Mouse (Mus musculus): Measurements from ENCODE around the gene Cercam. TPM values are rescaled to one million over a fixed set of nuclear protein-coding genes. Genes with fewer than 3 reads are reported as not detected.
"Not testable (repeated sequence)": the region's sequence is repeated elsewhere in the genome, so short reads cannot be mapped to it uniquely, and the experiment has no call there.

Cercam gene
- polyA plus RNA-seq, 1 experiment, result 10.8 TPM

DNA sequence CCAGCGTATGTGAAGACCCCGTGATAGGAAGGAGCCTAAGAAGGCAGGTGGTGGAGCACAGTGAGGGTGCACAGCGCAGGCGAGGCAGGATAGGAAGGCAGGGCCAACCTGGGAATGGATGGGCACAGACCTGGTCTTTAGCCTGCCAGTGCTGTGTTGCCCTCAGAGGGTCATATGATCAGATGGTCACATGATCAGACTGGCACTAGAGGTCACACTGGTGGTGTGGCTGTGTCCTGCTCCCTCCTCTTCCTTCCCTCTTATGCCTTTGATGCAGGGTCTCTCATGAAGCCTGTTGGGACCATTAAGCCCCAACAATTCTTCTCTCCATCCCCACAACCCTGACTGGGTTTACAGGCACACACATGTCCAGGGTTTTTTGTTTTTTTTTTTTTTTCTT, 4.8 kb downstream of the Cercam start:
- H3ac ChIP-seq (ENCODE audit: control insufficient read depth, insufficient read length), result no peak overlapping the region
- H3K4me2 ChIP-seq (ENCODE audit: low read depth), result no peak overlapping the region
- TF ChIP-seq MYOG (IDR thresholded peaks at IDR 0.05; ENCODE audit: control insufficient read depth in 1 of 3, insufficient read depth in 1 of 3, insufficient read length in 2 of 3, low read depth in 2 of 3), result no peak
- TF ChIP-seq TCF3 (IDR thresholded peaks at IDR 0.05; ENCODE audit: insufficient read length, low read depth), result no peak
- no peak for TF ChIP-seq POLR2AphosphoS2 (IDR thresholded peaks at IDR 0.05; ENCODE audit: insufficient read length, low read depth)
- TF ChIP-seq USF1 (IDR thresholded peaks at IDR 0.05; ENCODE audit: low read depth), result peak; percentile 42
- no peak for TF ChIP-seq TCF12 (IDR thresholded peaks at IDR 0.05; ENCODE audit: insufficient read depth, poor library complexity, severe bottlenecking)
- no peaks in the 10 kb centered on the region for H3K79me2 ChIP-seq (ENCODE audit: control insufficient read depth, insufficient read depth)
- H3K27me3 ChIP-seq (ENCODE audit: control insufficient read depth, insufficient read depth, insufficient read length), result no peaks in the 10 kb centered on the region
- no peak overlapping the region for H3K4me3 ChIP-seq
- no peaks in the 10 kb centered on the region for H3K36me3 ChIP-seq (ENCODE audit: control insufficient read depth, insufficient read depth)

DNA sequence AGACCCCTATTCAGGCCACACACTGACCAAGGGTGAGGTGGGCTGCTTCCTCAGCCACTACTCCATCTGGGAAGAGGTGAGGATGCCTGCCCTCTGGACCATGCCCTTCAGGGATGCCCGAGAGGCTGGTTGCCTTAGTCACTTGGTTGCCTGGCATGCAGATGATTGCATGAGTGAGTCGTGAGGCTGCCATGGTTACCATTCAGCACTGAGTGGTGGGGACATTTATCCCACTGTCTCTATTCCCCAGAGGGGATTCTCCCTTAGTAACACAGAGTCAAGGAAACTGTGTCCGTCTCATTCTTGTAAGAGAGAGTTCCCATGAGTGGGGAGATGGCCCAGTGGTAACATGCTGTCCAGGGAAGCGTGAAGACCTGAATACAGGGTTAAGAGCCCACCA, 9.1 kb downstream of the Cercam start:
- Histone ChIP-seq H3K4me2 (ENCODE audit: low read depth) (no peak overlapping the region), H3K27me3 (ENCODE audit: control insufficient read depth, insufficient read depth, insufficient read length) (no peaks in the 10 kb centered on the region), H3ac (ENCODE audit: control insufficient read depth, insufficient read length) (no peak overlapping the region), H3K4me3 (no peak overlapping the region), H3K36me3 (ENCODE audit: control insufficient read depth, insufficient read depth) (no peaks in the 10 kb centered on the region), H3K79me2 (ENCODE audit: control insufficient read depth, insufficient read depth) (no peaks in the 10 kb centered on the region)
- TF ChIP-seq TCF3 (IDR thresholded peaks at IDR 0.05; ENCODE audit: insufficient read length, low read depth) (no peak), POLR2A (IDR thresholded peaks at IDR 0.05; ENCODE audit: insufficient read length, low read depth) (no peak), MAX (IDR thresholded peaks at IDR 0.05; ENCODE audit: low read depth) (no peak), POLR2AphosphoS2 (IDR thresholded peaks at IDR 0.05; ENCODE audit: insufficient read length, low read depth) (no peak), MYOD1 (IDR thresholded peaks at IDR 0.05; ENCODE audit: control insufficient read depth in 1 of 3, insufficient read length in 2 of 3, low read depth in 2 of 3) (no peak), CEBPB (IDR thresholded peaks at IDR 0.05; ENCODE audit: insufficient read depth, poor library complexity, severe bottlenecking) (no peak)

DNA sequence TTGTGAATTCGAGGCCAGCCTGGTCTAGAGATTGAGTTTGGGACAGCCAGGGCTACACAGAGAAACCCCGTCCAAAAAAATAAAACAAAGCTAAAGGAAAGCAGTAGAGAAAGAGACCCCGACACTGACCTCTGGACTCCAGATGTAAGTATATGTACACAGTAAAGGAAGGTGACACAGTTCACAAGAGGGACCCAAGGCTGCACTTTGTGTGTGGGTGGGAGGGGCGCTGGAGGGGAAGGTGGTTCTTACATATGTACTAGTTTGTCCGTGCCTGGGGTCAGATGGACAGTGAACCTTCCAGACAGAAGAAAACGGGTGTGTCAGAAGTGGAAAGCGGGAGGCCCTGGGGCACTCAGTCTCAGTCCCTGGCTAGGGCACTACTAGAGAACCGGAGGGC, 10.2 kb downstream of the Cercam start:
- Histone ChIP-seq H3K4me3 (no peak overlapping the region), H3K79me2 (ENCODE audit: control insufficient read depth, insufficient read depth) (no peaks in the 10 kb centered on the region), H3K4me2 (ENCODE audit: low read depth) (no peak overlapping the region), H3K27me3 (ENCODE audit: control insufficient read depth, insufficient read depth, insufficient read length) (no peaks in the 10 kb centered on the region), H3ac (ENCODE audit: control insufficient read depth, insufficient read length) (no peak overlapping the region), H3K36me3 (ENCODE audit: control insufficient read depth, insufficient read depth) (no peaks in the 10 kb centered on the region)
- no peak for TF ChIP-seq CEBPB (IDR thresholded peaks at IDR 0.05; ENCODE audit: insufficient read depth, poor library complexity, severe bottlenecking)
- no peak for TF ChIP-seq POLR2AphosphoS2 (IDR thresholded peaks at IDR 0.05; ENCODE audit: insufficient read length, low read depth)
- no peak for TF ChIP-seq MAX (IDR thresholded peaks at IDR 0.05; ENCODE audit: low read depth)
- no peak for TF ChIP-seq MYOG (IDR thresholded peaks at IDR 0.05; ENCODE audit: control insufficient read depth in 1 of 3, insufficient read depth in 1 of 3, insufficient read length in 2 of 3, low read depth in 2 of 3)

DNA sequence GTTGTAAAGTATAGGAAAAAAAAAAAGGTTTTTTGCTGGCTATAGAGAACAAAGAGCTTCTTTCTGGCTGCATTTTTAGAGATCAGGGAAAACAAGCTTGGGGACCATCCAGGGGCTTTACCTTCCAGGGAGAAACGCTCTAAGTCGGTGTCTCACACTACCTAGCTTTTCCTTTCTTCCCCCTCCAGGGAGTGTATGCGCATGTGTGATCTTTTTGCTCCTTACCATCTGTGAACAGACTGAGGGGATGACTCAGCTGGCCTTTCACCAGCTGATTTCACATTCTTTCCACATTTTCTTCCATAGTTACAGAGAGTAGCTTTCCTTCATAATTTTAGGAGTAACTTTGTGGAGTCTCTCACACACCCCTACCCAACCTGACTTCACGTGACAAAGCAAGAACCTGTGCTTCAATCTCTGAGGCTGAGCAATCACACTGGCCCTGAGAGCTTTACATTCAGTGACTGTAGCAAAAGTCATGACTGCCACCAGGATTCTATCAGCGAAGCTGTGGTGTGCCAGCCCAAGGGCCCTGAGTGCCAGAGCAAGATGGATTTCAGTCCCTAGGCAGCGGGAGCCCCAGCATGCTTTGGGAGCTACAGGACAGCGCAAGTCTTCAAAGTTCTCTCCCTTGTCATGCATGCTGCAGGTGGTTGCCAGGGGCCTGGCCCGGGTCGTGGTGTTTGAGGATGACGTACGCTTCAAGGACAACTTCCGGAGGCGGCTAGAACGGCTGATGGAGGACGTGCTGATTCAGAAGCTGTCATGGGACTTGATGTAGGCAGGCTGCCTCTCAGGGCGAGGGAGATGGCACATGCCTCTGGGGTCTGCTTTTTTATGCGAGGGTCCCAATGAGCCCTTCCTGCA, 11.2 kb downstream of the Cercam start:
- H3K4me3 ChIP-seq, result no peak overlapping the region
- TF ChIP-seq POLR2A (IDR thresholded peaks at IDR 0.05; ENCODE audit: insufficient read length, low read depth) (no peak), MYOD1 (IDR thresholded peaks at IDR 0.05; ENCODE audit: control insufficient read depth in 1 of 3, insufficient read length in 2 of 3, low read depth in 2 of 3) (no peak), MAX (IDR thresholded peaks at IDR 0.05; ENCODE audit: low read depth) (no peak), CEBPB (IDR thresholded peaks at IDR 0.05; ENCODE audit: insufficient read depth, poor library complexity, severe bottlenecking) (0 out of 2 replicates have a peak, but pooled peaks have one; percentile 54)
- H3K27me3 ChIP-seq (ENCODE audit: control insufficient read depth, insufficient read depth, insufficient read length), result no peaks in the 10 kb centered on the region
- H3K36me3 ChIP-seq (ENCODE audit: control insufficient read depth, insufficient read depth), result no peaks in the 10 kb centered on the region
- H3K79me2 ChIP-seq (ENCODE audit: control insufficient read depth, insufficient read depth), result no peaks in the 10 kb centered on the region
- no peak overlapping the region for H3ac ChIP-seq (ENCODE audit: control insufficient read depth, insufficient read length)
- H3K4me2 ChIP-seq (ENCODE audit: low read depth), result peak overlapping the region; percentile 31

DNA sequence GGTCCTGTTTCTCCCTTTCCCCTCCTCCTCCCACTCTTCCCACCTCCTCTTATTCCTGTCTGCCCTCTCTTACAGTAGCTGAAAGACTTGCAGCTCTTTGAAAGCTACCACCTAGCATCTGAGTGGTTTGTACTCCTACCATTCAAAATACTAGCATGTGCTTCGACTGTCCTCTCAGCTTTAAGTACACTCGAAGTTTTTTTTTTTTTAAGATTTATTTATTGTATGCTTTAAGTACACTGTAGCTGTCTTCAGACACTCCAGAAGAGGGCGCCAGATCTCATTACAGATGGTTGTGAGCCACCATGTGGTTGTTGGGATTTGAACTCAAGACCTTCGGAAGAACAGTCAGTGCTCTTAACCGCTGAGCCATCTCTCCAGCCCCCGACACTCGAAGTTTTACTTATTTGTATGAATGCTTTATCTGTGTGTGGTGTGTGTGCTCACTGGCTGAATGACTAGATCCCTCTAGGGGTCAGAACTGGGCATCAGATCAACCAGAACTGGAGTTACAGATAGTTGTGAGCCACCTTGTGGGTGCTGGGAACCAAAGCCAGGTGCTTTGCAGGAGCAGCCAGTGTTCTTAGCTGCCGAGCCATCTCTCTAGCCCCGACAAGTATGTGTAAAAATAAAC, 17.8 kb downstream of the Cercam start:
- H3K36me3 ChIP-seq (ENCODE audit: control insufficient read depth, insufficient read depth); H3ac ChIP-seq (ENCODE audit: control insufficient read depth, insufficient read length); H3K4me3 ChIP-seq; H3K4me2 ChIP-seq (ENCODE audit: low read depth); H3K27me3 ChIP-seq (ENCODE audit: control insufficient read depth, insufficient read depth, insufficient read length): not testable (repeated sequence)
- peaks cover 14% of the 10 kb centered on the region for H3K79me2 ChIP-seq (ENCODE audit: control insufficient read depth, insufficient read depth)

Measured in myocyte (in vitro differentiated cells).